Mouse (Mus musculus) left cerebral cortex, postnatal 10 days (tissue): ENCODE results near the gene Psmd5. TPM values are rescaled to one million over a fixed set of nuclear protein-coding genes. Genes with fewer than 3 reads are reported as not detected.
"Not testable (repeated sequence)": the region's sequence is repeated elsewhere in the genome, so short reads cannot be mapped to it uniquely, and the experiment has no call there.

Experiments
- DNase-seq, 2 experiments: peaks; one replicate each; pipeline ENCODE4 v3.0.0; 2021 to 2022; ENCODE audit warnings: low spot score in 2 of 2, mixed read lengths in 1 of 2; ENCODE audit errors: extremely low spot score in 1 of 2
- intact Hi-C: fragments of 180-260 bp; cut with DNase I; formaldehyde crosslinking; loops from one replicate; pipeline ENCODE4 v1.15.1; 2025
- total RNA-seq, 2 experiments: library from RNA; stranded (reverse); gene quantifications; 2 replicates each; pipeline ENCODE4 v1.2.3; 2021

The Psmd5 gene
- total RNA-seq, 2 experiments from 2014 or later, result 33.2 to 42.1 TPM

GRCm38 (mm10) chr2:34833624-34834023 lies 41.1 kb downstream of the Psmd5 start:
- intact Hi-C loops, result no loop called here
- no peak for DNase-seq

- intact Hi-C loops, DNase-seq: not testable (repeated sequence)
These were observed 41.9 kb downstream of the Psmd5 start, which contains the start of gene Gm34653 for GRCm38 (mm10) chr2:34832766-34833457. Gene Gm34653 (plus strand): TSS chr2:34833007.

GRCm38 (mm10) chr2:34830066-34830465 lies 44.7 kb downstream of the Psmd5 start:
- DNase-seq, intact Hi-C loops: not testable (repeated sequence)

GRCm38 (mm10) chr2:34828026-34828425 lies 46.7 kb downstream of the Psmd5 start:
- intact Hi-C loops, result loop anchor here (5.0 kb wide), 1 partner anchor 279 kb away; the partner anchor contains the start of gene Cntrl
- DNase-seq, result no peak

GRCm38 (mm10) chr2:34827591-34827990 lies 47.2 kb downstream of the Psmd5 start:
- intact Hi-C loops, result loop anchor here (5.0 kb wide), 1 partner anchor 280 kb away; the partner anchor contains the start of gene Cntrl
- no peak for DNase-seq

GRCm38 (mm10) chr2:34826460-34827231 lies 48.1 kb downstream of the Psmd5 start:
- intact Hi-C loops, result loop anchor here (5.0 kb wide), 1 partner anchor 281 kb away; the partner anchor contains the start of gene Cntrl
- no peak for DNase-seq

GRCm38 (mm10) chr2:34825827-34826459 lies 48.8 kb downstream of the Psmd5 start, which contains the start of gene Fbxw2:
Gene Fbxw2 (minus strand): TSS chr2:34826311.
- DNase-seq, result peak; percentile 91 to 95
- intact Hi-C loops, result loop anchor here (5.0 kb wide), 1 partner anchor 281 kb away; the partner anchor contains the start of gene Cntrl

GRCm38 (mm10) chr2:34818492-34818891 lies 56.3 kb downstream of the Psmd5 start:
- intact Hi-C loops, result no loop called here
- DNase-seq, result no peak

GRCm38 (mm10) chr2:34815893-34816292 lies 58.9 kb downstream of the Psmd5 start:
- intact Hi-C loops, DNase-seq: not testable (repeated sequence)

- no peak for DNase-seq
- intact Hi-C loops, result no loop called here
These were observed 62.1 kb downstream of the Psmd5 start for GRCm38 (mm10) chr2:34812706-34813105.

GRCm38 (mm10) chr2:34810775-34811174 lies 64.0 kb downstream of the Psmd5 start:
- DNase-seq, result no peak
- intact Hi-C loops, result no loop called here

GRCm38 (mm10) chr2:34809568-34809967 lies 65.2 kb downstream of the Psmd5 start:
- no peak for DNase-seq
- intact Hi-C loops, result no loop called here

- intact Hi-C loops, result no loop called here
- no peak for DNase-seq
These were observed 66.7 kb downstream of the Psmd5 start for GRCm38 (mm10) chr2:34808057-34808456.

- DNase-seq, result no peak
- intact Hi-C loops, result no loop called here
These were observed 69.3 kb downstream of the Psmd5 start for GRCm38 (mm10) chr2:34805364-34805950.

- no peak for DNase-seq
- intact Hi-C loops, result no loop called here
These were observed 70.0 kb downstream of the Psmd5 start for GRCm38 (mm10) chr2:34804815-34805214.

GRCm38 (mm10) chr2:34804172-34804571 lies 70.6 kb downstream of the Psmd5 start:
- intact Hi-C loops, result no loop called here
- no peak for DNase-seq

- intact Hi-C loops, result no loop called here
- no peak for DNase-seq
These were observed 71.0 kb downstream of the Psmd5 start for GRCm38 (mm10) chr2:34803746-34804145.

GRCm38 (mm10) chr2:34802565-34803245 lies 72.1 kb downstream of the Psmd5 start:
- peak in 1 of 2 experiments; percentile 52 for DNase-seq
- intact Hi-C loops, result not testable (repeated sequence)
